Mouse (Mus musculus) T-helper 2 cell (primary cell): Measurements from ENCODE around the gene Zfp239.

Source experiments
- in situ Hi-C: fragments of 300-600 bp; cut with MboI, MseI; formaldehyde crosslinking; loops from one replicate; pipeline ENCODE4 v1.15.1; 2025; ENCODE audit warnings: high pct_unique_total_duplicates

Gene Zfp239

DNA sequence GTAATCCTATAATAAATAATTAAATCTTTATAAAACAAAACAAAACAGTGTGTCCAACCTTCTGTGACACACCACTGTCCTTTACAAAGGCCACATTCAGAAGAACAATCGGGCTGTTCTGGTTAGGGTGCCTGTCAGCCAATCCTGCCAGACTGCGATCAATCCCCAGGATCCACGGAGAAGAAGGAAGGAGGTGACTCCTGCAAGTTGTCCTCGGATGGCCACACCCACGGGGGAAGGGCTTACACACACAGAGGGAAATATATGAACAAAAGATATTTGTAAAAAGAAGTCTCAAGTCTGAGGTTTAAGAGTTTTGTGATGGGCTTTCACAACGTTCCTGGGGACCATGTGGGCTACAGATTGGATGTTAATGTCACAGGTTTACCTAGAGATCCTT, at the start of gene Zfp239:
TSS of gene Zfp239 (plus strand) at position 253 of the 400 bp plus-strand sequence.
- in situ Hi-C loops = loop anchor here (25.0 kb wide), 1 partner anchor 1675 kb away; the partner anchor contains the start of gene Tmcc1

DNA sequence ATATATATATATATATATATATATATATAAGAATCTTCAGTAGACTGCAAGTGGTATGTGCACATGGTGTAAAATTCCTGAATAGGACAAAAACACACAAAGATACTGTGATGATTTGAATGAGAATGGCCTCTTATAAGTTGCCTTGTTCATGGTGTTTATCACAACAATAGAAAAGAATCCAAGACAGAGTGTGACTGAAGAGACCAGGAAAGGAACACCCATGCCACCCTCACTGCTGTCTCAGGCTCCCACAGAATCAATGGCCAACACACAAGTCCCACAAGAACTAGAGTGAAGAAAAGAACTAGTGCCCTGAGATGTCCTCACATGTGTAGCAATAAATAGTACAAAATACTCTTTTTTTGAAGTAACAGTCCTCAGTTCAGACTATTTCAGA, 47.2 kb upstream of the Zfp239 start:
- in situ Hi-C loops = loop anchor here (10.0 kb wide), 1 partner anchor 1140 kb away; the partner anchor contains the start of gene Rassf4

DNA sequence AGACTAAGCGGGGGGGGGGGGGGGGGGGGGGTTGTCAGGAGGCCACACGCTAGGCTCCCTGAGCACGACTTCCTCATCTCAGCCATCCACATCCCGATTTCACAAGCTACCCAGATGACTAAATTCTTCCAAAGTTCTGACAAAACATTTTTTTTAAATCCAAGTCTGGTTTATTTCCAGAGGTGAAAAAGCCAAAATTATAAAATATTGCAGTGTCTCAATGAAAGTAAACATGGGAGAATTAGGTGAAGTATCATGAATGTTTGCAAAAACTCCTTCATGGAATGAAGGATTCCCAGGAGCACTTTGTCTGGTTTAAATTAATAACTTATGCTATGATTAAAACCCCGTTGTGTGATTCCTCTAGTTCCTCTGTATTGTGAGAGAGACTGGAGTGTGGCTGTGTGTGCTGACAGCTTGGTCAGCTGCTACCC, 44.8 kb upstream of the Zfp239 start:
- in situ Hi-C loops = loop anchor here (10.0 kb wide), 1 partner anchor 1142 kb away; the partner anchor contains the start of gene Rassf4

DNA sequence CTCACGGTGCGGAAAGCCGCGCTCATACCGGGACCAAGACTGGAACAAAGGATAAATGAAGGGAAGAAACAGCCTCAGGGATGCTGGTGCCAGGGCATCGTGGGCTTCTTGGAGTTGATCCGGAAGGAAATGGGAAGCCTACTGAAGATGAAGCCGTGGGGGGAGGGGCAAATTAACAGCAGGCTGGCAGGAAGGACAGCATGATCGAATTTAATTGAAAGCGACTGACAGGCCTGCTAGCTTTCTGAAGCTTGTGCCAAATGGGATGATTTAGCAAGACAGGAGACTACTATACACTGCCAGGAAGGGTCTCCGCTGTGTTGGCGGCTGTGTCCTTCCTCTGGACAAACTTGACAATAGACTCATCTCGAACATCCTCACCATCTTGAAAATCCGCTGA, 41.6 kb upstream of the Zfp239 start:
- in situ Hi-C loops = loop anchor here (5.0 to 10.0 kb wide), 3 partner anchors 58 to 656 kb away; partner anchors contain the start of gene Cxcl12

DNA sequence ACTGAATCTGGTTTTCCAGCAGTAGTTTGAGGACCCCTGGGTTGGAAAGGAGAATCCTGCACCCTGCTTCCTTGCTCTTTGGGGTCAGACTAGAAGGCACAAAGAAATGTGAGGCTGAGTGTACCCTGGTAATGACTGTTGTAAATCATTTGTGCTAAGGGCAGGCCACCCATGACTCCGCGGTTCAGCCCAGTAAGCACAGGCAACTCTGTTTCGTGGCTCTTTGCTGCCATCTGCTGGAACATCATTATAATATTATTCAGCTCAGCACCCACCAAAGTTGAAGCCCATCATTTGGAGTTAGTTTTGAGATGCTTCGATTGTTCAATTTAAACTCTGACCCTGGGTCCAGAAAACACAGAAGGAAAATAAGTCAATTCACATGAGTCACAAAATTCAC, 36.5 kb upstream of the Zfp239 start:
- in situ Hi-C loops = loop anchor here (10.0 kb wide), 1 partner anchor 661 kb away; the partner anchor contains the start of gene Cxcl12

- in situ Hi-C loops = loop anchor here (10.0 kb wide), 1 partner anchor 663 kb away; the partner anchor contains the start of gene Cxcl12
Observed at GRCm38 (mm10) chr6:117828273-117828672, 33.6 kb upstream of the Zfp239 start.

DNA sequence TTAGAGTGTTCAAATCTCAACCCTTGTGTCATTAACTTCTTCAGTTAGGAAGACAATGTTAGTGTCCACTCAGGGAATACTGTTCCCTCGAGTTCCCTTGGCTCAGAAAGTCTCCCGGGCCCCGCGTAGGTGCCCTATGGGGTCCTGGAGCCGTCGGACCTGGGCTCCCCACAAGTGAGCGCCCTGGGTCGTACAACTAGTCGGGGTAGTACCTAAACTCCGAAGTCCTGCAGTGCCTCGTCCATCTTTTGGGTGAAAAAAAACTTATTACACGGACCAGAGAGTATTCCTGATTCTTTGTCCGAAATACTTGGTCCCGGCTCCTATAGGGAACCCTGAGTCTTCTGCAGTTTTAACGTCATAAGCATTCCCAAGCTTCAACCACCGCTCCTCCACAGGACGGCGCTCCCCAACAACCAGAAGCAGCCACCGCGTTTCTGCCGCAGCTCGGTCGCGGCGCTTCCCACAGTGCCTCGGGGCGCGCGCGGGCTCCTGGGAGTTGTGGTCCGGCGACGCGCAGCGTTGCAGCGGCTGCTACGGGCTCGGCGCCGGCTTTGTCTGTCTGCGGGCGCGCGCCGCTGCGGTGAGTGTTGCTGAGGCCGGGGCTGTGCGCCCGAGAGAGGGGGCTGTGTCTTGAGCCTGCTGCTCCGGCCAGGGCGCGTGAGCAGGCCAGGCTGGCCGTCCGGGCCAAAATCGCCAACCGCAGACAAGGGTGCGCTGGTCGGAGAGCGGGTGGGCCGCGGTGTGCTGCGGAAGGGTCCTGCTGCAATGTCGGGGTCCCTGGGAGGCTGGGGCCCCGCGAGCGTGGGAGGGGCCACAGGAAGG, 21.0 kb upstream of the Zfp239 start, which contains the start of gene Zfp637:
TSS of gene Zfp637 (plus strand) at position 495 of the 825 bp plus-strand sequence.
- in situ Hi-C loops = no loop called here

GRCm38 (mm10) chr6:117841511-117841955, 20.4 kb upstream of the Zfp239 start:
- in situ Hi-C loops = no loop called here

DNA sequence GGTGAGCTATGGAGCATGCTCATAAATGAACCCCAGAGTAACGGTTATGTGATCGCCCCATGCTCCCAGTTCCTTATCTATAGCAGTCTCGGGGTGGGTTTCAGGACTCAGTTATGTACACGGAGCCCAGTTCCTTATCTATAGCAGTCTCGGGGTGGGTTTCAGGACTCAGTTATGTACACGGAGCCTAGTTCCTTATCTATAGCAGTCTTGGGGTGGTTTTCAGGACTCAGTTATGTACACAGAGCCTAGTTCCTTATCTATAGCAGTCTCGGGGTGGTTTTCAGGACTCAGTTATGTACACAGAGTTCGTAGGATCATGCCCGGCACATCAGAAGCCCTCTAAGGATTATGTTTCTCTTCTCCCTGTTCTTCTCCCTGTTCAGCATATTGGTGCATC, 17.3 kb upstream of the Zfp239 start:
- in situ Hi-C loops = no loop called here

GRCm38 (mm10) chr6:117846671-117847070, 15.2 kb upstream of the Zfp239 start:
- in situ Hi-C loops = loop anchor here (5.0 kb wide), 1 partner anchor 86 kb away; no protein-coding TSS in a partner anchor

- in situ Hi-C loops = loop anchor here (5.0 kb wide), 1 partner anchor 85 kb away; no protein-coding TSS in a partner anchor
Observed at GRCm38 (mm10) chr6:117847772-117848171, 14.1 kb upstream of the Zfp239 start.

GRCm38 (mm10) chr6:117848577-117848976, 13.3 kb upstream of the Zfp239 start:
- in situ Hi-C loops = loop anchor here (5.0 kb wide), 1 partner anchor 84 kb away; no protein-coding TSS in a partner anchor

DNA sequence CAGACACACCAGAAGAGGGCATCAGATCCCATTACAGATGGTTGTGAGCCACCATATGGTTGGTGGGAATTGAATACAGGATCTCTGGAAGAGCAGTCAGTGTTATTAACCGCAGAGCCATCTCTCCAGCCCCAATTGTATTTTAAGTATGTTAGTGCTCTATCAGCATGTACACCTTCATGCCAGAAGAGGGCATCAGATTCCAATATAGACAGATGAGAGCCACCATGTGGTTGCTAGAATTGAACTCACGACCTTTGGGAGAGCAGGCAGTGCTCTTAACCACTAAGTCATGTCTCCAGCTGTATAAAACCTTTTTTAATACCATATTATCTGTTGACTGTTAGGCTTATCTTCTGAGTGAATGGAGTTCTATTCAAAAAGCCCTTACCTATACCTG, 10.2 kb upstream of the Zfp239 start:
- in situ Hi-C loops = loop anchor here (25.0 kb wide), 1 partner anchor 1664 kb away; the partner anchor contains the start of gene Tmcc1

DNA sequence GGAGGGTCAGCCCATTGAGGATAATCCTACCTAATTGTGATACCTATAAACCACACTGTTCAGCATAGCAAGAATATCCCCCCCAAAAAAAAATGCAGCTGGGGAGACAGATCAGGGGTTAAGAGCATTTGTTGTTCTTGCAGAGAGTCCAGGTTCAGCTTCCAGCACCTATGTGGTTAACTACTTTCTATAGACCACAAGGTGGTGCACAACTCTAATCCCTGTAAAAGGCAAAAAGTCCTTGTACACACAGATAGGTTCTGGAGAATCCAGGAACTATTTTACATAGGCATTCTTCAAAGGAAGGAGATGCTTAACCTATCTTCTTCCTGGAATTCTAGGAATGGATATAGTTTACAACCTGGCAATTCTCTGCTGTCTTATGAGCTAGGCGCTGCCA, 3.9 kb upstream of the Zfp239 start:
- in situ Hi-C loops = loop anchor here (25.0 kb wide), 1 partner anchor 1671 kb away; the partner anchor contains the start of gene Tmcc1

DNA sequence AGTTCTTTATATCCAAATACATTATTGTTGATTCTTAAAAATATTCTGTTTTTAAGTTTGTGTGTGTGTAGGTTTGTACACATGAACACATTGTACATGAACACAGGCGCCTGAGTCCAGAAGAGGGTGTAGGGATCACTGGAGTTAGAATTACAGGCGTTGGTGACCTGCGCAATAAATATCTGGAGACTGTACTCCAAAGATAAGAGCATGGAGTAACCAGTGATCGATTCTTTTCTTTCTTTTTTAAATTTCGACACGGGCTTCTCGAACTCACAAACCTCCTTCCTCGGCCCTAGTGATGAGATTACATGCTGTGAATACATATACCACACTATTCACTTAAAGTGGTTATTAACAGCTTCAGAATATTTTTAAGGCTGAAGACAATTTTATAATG, 565 bp downstream of the Zfp239 start:
- in situ Hi-C loops = loop anchor here (25.0 kb wide), 1 partner anchor 1675 kb away; the partner anchor contains the start of gene Tmcc1

DNA sequence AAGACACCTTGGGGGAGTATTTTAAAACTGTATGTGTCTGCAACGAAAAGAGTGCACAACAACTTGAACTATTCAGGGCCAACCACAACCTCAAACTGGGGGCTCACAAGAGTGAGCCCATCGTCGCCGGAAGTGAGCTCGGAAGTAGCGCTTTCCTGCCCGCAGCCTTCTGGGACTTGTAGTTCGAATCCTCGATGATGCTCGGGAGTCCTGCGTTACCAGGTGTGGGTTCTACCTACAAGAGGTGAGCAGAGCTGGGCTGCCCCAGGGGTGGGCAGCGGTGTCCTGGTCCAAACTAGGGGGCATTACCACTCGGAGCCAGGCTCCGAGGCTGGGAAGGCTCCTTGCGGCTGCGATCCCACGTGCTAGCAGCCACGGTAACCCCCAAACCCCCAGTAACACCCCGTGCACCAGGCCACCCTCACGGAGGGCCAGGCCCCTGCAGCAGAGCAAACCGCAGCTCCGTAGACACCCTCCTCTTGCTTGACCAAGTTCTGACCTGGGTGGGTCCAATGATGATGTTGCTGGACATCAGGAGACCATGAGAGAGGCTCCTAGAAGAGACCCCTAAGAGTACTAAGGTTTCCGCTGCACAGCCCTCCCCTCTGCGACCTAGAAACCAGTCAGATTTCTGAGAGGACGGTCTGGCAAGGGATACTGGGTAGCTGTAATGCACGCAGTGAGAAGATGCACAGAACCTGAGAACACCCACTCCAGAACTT, 1.2 kb downstream of the Zfp239 start:
- in situ Hi-C loops = loop anchor here (25.0 kb wide), 1 partner anchor 1676 kb away; the partner anchor contains the start of gene Tmcc1

- in situ Hi-C loops = loop anchor here (25.0 kb wide), 1 partner anchor 1676 kb away; the partner anchor contains the start of gene Tmcc1
Observed at GRCm38 (mm10) chr6:117863751-117864150, 1.9 kb downstream of the Zfp239 start.

- in situ Hi-C loops = loop anchor here (25.0 kb wide), 1 partner anchor 1681 kb away; the partner anchor contains the start of gene Tmcc1
Observed at GRCm38 (mm10) chr6:117868187-117868586, 6.3 kb downstream of the Zfp239 start.

- in situ Hi-C loops = loop anchor here (25.0 kb wide), 1 partner anchor 1684 kb away; the partner anchor contains the start of gene Tmcc1
Observed at GRCm38 (mm10) chr6:117871034-117871433, 9.1 kb downstream of the Zfp239 start.

DNA sequence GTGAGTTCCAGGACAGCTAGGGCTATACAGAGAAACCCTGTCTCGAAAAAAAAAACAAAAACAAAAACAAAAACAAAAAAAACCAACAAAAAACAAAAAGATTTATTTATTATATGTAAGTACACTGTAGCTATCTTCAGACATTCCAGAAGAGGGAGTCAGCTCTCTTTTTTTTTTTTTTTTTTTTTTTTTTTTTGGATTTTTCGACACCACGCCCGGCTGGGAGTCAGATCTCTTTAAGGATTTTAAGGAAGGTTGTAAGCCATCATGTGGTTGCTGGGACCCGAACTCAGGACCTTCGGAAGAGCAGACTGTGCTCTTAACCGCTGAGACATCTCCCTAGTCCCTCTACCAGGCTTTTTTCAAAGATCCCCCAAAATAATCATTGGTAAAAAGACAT, 11.6 kb downstream of the Zfp239 start:
- in situ Hi-C loops = loop anchor here (25.0 kb wide), 1 partner anchor 1686 kb away; the partner anchor contains the start of gene Tmcc1
